Mouse (Mus musculus): ENCODE measurements at regions not wholly inside any gene's neighbourhood (a gene's known extent, or its start where the extent isn't known, plus 50 kb on each side); places are given as distances from the start of the nearest gene placed in this dataset.

DNA sequence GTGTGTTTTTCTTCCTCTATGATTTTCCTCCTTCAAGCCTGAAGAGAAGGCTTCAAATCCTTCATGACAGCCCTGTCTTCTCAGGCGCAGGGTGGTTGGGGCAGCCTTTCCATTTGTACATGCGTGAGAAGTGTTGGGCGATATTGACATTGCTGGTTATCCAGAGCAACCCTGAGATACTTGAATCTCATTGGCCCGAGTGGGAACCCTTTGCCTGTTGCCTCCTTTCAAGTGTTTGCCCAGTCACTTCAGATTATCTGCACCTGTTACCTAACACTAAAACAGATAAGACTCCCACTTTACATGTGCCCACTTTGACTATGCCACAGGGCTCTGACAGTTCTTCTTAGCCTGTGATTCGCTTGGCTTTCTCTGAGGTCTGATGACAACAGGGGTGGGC lies 258.3 kb downstream of the Sox2 start:
- TF ChIP-seq POLR2A (IDR thresholded peaks at IDR 0.05; ENCODE audit: extremely low read depth, insufficient read depth, low read length) (no peak), CTCF (IDR thresholded peaks at IDR 0.05; ENCODE audit: low read depth, low read length) (no peak)
